8 mouse cellular contexts compared by ENCODE assay signal in genomic region chr12:54861991-54862605, GRCm38 (mm10). TPM values are rescaled to one million over a fixed set of nuclear protein-coding genes. Genes with fewer than 3 reads are reported as not detected.
A peak's percentile ranks its signal among the peaks of the same experiment; 100 is the strongest.
DNase-seq lines count a peak whose midpoint lies in the region; ATAC-seq and TF ChIP-seq lines count a peak whose summit lies in the region.

No protein-coding gene starts in this region.

- peak overlapping the region; percentile 70 for H3K4me2 ChIP-seq in embryonic facial prominence, embryonic 13.5 days
- peak overlapping the region; percentile 85 for H3K4me2 ChIP-seq in heart, embryonic 13.5 days

- H3K27ac ChIP-seq in embryonic facial prominence, embryonic 13.5 days: peak overlapping the region; percentile 96
- H3K27ac ChIP-seq in heart, embryonic 13.5 days (replicated peaks): peak overlapping the region; percentile 99
- H3K27ac ChIP-seq in olfactory bulb, adult 2 months (ENCODE audit: insufficient read depth, low read depth, low read length): peak overlapping the region; percentile 97

- TF ChIP-seq POLR2A in lung, adult 2 months (IDR thresholded peaks at IDR 0.05; ENCODE audit: borderline replicate concordance, extremely low read depth, low read depth, low read length): no peak
- no peak for TF ChIP-seq POLR2A in olfactory bulb, adult 2 months (IDR thresholded peaks at IDR 0.05; ENCODE audit: insufficient read depth, low read depth, low read length)

- DNase-seq in adrenal gland, adult (ENCODE audit: inconsistent age in 2 of 2, low spot score in 1 of 2): peak; percentile 37 to 83
- no peak for DNase-seq in adrenal gland, adult 18-20 months (ENCODE audit: low spot score in 2 of 2)
- DNase-seq in adipocyte (ENCODE audit: low spot score): peak; percentile 69
- DNase-seq in kidney, postnatal 25 days: peak; percentile 54
- peak; percentile 71 for DNase-seq in lung, adult 2 months

- ATAC-seq in embryonic facial prominence, embryonic 13.5 days (ENCODE audit: insufficient number of reproducible peaks, insufficient read depth, low FRiP score, low TSS enrichment, low read depth): peak; percentile 69; the same call in 1 of the 2 replicates
- ATAC-seq in heart, embryonic 13.5 days (ENCODE audit: extremely low read depth, insufficient number of reproducible peaks, low FRiP score, low TSS enrichment): peak; percentile 6

- TF ChIP-seq CTCF in lung, adult 2 months (IDR thresholded peaks at IDR 0.05; ENCODE audit: insufficient read depth, low read length): no peak
- TF ChIP-seq CTCF in olfactory bulb, adult 2 months (IDR thresholded peaks at IDR 0.05; ENCODE audit: insufficient read depth, low read depth, low read length): no peak

- H3K9me3 ChIP-seq in embryonic facial prominence, embryonic 13.5 days: no peaks in the 10 kb centered on the region
- no peaks in the 10 kb centered on the region for H3K9me3 ChIP-seq in heart, embryonic 13.5 days

- H3K27me3 ChIP-seq in embryonic facial prominence, embryonic 13.5 days: no peaks in the 10 kb centered on the region
- no peaks in the 10 kb centered on the region for H3K27me3 ChIP-seq in heart, embryonic 13.5 days (replicated peaks)

- H3K4me1 ChIP-seq in embryonic facial prominence, embryonic 13.5 days: peaks cover 9% of the 10 kb centered on the region
- H3K4me1 ChIP-seq in heart, embryonic 13.5 days: peaks cover 35% of the 10 kb centered on the region
- H3K4me1 ChIP-seq in lung, adult 2 months (ENCODE audit: control insufficient read depth, insufficient read depth, low read length): peaks cover 3% of the 10 kb centered on the region
- H3K4me1 ChIP-seq in olfactory bulb, adult 2 months (ENCODE audit: control insufficient read depth, insufficient read depth, low read length): peaks cover 2% of the 10 kb centered on the region

- H3K4me3 ChIP-seq in embryonic facial prominence, embryonic 13.5 days: peak overlapping the region; percentile 90
- peak overlapping the region; percentile 81 for H3K4me3 ChIP-seq in heart, embryonic 13.5 days
- peak overlapping the region; percentile 67 for H3K4me3 ChIP-seq in lung, adult 2 months (replicated peaks; ENCODE audit: extremely low read depth, low read depth, low read length)
- H3K4me3 ChIP-seq in olfactory bulb, adult 2 months (ENCODE audit: insufficient read depth, low read depth, low read length): peak overlapping the region; percentile 98

- H3K36me3 ChIP-seq in embryonic facial prominence, embryonic 13.5 days: peaks cover 19% of the 10 kb centered on the region
- H3K36me3 ChIP-seq in heart, embryonic 13.5 days: peaks cover 39% of the 10 kb centered on the region

- H3K9ac ChIP-seq in embryonic facial prominence, embryonic 13.5 days: peak overlapping the region; percentile 96
- H3K9ac ChIP-seq in heart, embryonic 13.5 days: peak overlapping the region; percentile 98

- WGBS in embryonic facial prominence, embryonic 13.5 days: under 1% methylated on average over 36 of the region's 36 CpGs
- 0% methylated on average over 36 of the region's 36 CpGs for WGBS in heart, embryonic 13.5 days
- WGBS in lung, adult 2 months: under 1% methylated on average over 36 of the region's 36 CpGs
- WGBS in olfactory bulb, adult 2 months: under 1% methylated on average over 36 of the region's 36 CpGs

RNA-seq across cellular contexts. Expression of gene Cfl2, which starts 0.6 kb away (rescaled TPM):
- 100 to 1,000 TPM; 121 to 137 TPM for total RNA-seq in adrenal gland, adult 18-20 months (2021)
- 124 and 128 TPM in 2 replicates for polyA plus RNA-seq in embryonic facial prominence, embryonic 13.5 days (2015; fragmentation: Nextera tagmentation; extraction: Ambion mirVana)
- 416 and 457 TPM in 2 replicates for polyA plus RNA-seq in heart, embryonic 13.5 days (2015; fragmentation: Nextera tagmentation; extraction: Ambion mirVana)
- polyA plus RNA-seq in lung, adult 2 months (2012; rRNA removed): 12.5 and 27.8 TPM in 2 replicates
- not detected in 2 replicates for polyA plus RNA-seq in olfactory bulb, adult 2 months (2012; ENCODE audit: insufficient read depth, insufficient read length, low replicate concordance, missing spikeins)

Comparison
In these comparisons a context has a peak if more than half of its experiments do, and no peak if none do; other contexts are left out.
1. DNase-seq: peak in adrenal gland, adult (2 of 2), adipocyte (single experiment), kidney, postnatal 25 days (2 of 2) and lung, adult 2 months (single experiment); none in adrenal gland, adult 18-20 months (0 of 2).
2. Peak in every context shown above with its lines, with median percentiles within 50 percentile points of each other: H3K27ac ChIP-seq and H3K4me3 ChIP-seq.